Mouse (Mus musculus): ENCODE measurements around the gene Dscam. TPM values are rescaled to one million over a fixed set of nuclear protein-coding genes. Genes with fewer than 3 reads are reported as not detected.

The Dscam gene
- polyA plus RNA-seq, 1 experiment, result 0.13 TPM

GRCm38 (mm10) chr16:96910405-96911164 is 260.0 kb downstream of the Dscam start:
- H3K36me3 ChIP-seq (ENCODE audit: control insufficient read depth, insufficient read depth, low read length, poor library complexity, severe bottlenecking), result no peaks in the 10 kb centered on the region
- TF ChIP-seq EP300 (IDR thresholded peaks at IDR 0.05; ENCODE audit: insufficient read depth, low read depth, low read length), result no peak
- TF ChIP-seq CTCF (IDR thresholded peaks at IDR 0.05; ENCODE audit: low read depth, low read length), result no peak
- TF ChIP-seq POLR2A (IDR thresholded peaks at IDR 0.05; ENCODE audit: insufficient read depth, low read length), result no peak
- H3K4me1 ChIP-seq (ENCODE audit: control insufficient read depth, insufficient read depth, low read length), result no peaks in the 10 kb centered on the region

DNA sequence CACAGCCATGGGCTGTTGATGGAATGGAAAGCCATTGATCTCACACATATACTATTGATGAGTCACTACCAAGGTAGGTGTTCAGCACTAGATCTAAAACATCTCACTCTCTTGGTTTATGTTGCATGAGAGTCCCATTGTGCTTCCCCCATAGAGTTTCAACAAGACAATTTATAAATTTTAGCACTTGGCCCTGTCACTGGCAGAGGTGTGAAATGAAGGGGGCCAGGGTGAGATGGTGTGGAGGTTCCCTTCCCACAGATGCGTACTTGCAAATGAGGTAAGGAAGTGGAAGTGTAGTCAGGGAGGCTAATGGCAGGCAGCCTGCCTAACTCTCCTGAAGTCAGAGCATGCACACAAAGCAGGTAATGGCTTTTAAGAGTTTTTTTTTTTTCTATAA is 262.7 kb downstream of the Dscam start:
- H3K4me1 ChIP-seq (ENCODE audit: control insufficient read depth, insufficient read depth, low read length), result no peaks in the 10 kb centered on the region
- no peaks in the 10 kb centered on the region for H3K9me3 ChIP-seq (replicated peaks; ENCODE audit: control insufficient read depth, insufficient read depth, low read length, poor library complexity, severe bottlenecking)
- TF ChIP-seq CTCF (IDR thresholded peaks at IDR 0.05; ENCODE audit: low read depth, low read length) (no peak), POLR2A (IDR thresholded peaks at IDR 0.05; ENCODE audit: insufficient read depth, low read length) (no peak), EP300 (IDR thresholded peaks at IDR 0.05; ENCODE audit: insufficient read depth, low read depth, low read length) (no peak)
- no peaks in the 10 kb centered on the region for H3K36me3 ChIP-seq (ENCODE audit: control insufficient read depth, insufficient read depth, low read length, poor library complexity, severe bottlenecking)
- H3K27ac ChIP-seq (ENCODE audit: insufficient read depth, low read length), result no peak overlapping the region
- H3K27me3 ChIP-seq (ENCODE audit: control insufficient read depth, insufficient read depth, low read length, poor library complexity, severe bottlenecking), result no peaks in the 10 kb centered on the region
- H3K9ac ChIP-seq (ENCODE audit: low read depth, poor library complexity, severe bottlenecking), result no peak overlapping the region
- H3K4me3 ChIP-seq (ENCODE audit: low read depth, low read length), result no peak overlapping the region

More at GRCm38 (mm10) chr16:96910405-96911164, 260.0 kb downstream of the Dscam start:
- Histone ChIP-seq H3K4me3 (ENCODE audit: low read depth, low read length) (no peak overlapping the region), H3K9ac (ENCODE audit: low read depth, poor library complexity, severe bottlenecking) (no peak overlapping the region), H3K9me3 (replicated peaks; ENCODE audit: control insufficient read depth, insufficient read depth, low read length, poor library complexity, severe bottlenecking) (no peaks in the 10 kb centered on the region), H3K27ac (ENCODE audit: insufficient read depth, low read length) (no peak overlapping the region), H3K27me3 (ENCODE audit: control insufficient read depth, insufficient read depth, low read length, poor library complexity, severe bottlenecking) (no peaks in the 10 kb centered on the region)

- TF ChIP-seq CTCF (IDR thresholded peaks at IDR 0.05; ENCODE audit: low read depth, low read length) (no peak), EP300 (IDR thresholded peaks at IDR 0.05; ENCODE audit: insufficient read depth, low read depth, low read length) (no peak), POLR2A (IDR thresholded peaks at IDR 0.05; ENCODE audit: insufficient read depth, low read length) (no peak)
- H3K27me3 ChIP-seq (ENCODE audit: control insufficient read depth, insufficient read depth, low read length, poor library complexity, severe bottlenecking), result no peaks in the 10 kb centered on the region
- H3K27ac ChIP-seq (ENCODE audit: insufficient read depth, low read length), result no peak overlapping the region
These were observed 263.5 kb downstream of the Dscam start for GRCm38 (mm10) chr16:96907081-96907480.

DNA sequence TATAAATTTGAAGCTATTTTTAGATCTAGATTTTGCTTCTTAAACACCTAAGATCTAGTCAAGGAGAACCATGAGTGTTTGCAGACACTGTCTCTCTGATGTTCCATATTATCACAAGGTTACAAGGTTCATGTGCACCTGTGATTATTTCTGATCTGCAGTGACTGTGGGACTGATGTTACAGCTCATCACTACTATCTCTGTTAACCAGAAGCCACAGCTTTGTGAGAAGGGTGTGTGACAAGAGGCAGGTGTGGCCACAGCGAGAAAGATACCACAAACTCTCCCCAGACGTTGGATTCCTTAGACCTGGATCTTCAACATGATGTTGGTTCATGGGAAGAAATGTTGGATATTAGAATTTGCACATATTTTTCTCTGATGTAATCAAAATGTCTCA is 263.9 kb downstream of the Dscam start:
- H3K9ac ChIP-seq (ENCODE audit: low read depth, poor library complexity, severe bottlenecking), result no peak overlapping the region
- no peaks in the 10 kb centered on the region for H3K9me3 ChIP-seq (replicated peaks; ENCODE audit: control insufficient read depth, insufficient read depth, low read length, poor library complexity, severe bottlenecking)
- no peak for TF ChIP-seq POLR2A (IDR thresholded peaks at IDR 0.05; ENCODE audit: insufficient read depth, low read length)
- no peak for TF ChIP-seq CTCF (IDR thresholded peaks at IDR 0.05; ENCODE audit: low read depth, low read length)
- no peak for TF ChIP-seq EP300 (IDR thresholded peaks at IDR 0.05; ENCODE audit: insufficient read depth, low read depth, low read length)
- H3K4me1 ChIP-seq (ENCODE audit: control insufficient read depth, insufficient read depth, low read length), result no peaks in the 10 kb centered on the region
- no peaks in the 10 kb centered on the region for H3K36me3 ChIP-seq (ENCODE audit: control insufficient read depth, insufficient read depth, low read length, poor library complexity, severe bottlenecking)
- no peaks in the 10 kb centered on the region for H3K27me3 ChIP-seq (ENCODE audit: control insufficient read depth, insufficient read depth, low read length, poor library complexity, severe bottlenecking)
- H3K4me3 ChIP-seq (ENCODE audit: low read depth, low read length), result no peak overlapping the region
- no peak overlapping the region for H3K27ac ChIP-seq (ENCODE audit: insufficient read depth, low read length)

More at GRCm38 (mm10) chr16:96907081-96907480, 263.5 kb downstream of the Dscam start:
- H3K4me1 ChIP-seq (ENCODE audit: control insufficient read depth, insufficient read depth, low read length), result no peaks in the 10 kb centered on the region
- no peak overlapping the region for H3K9ac ChIP-seq (ENCODE audit: low read depth, poor library complexity, severe bottlenecking)
- H3K4me3 ChIP-seq (ENCODE audit: low read depth, low read length), result no peak overlapping the region
- H3K36me3 ChIP-seq (ENCODE audit: control insufficient read depth, insufficient read depth, low read length, poor library complexity, severe bottlenecking), result no peaks in the 10 kb centered on the region
- H3K9me3 ChIP-seq (replicated peaks; ENCODE audit: control insufficient read depth, insufficient read depth, low read length, poor library complexity, severe bottlenecking), result no peaks in the 10 kb centered on the region

GRCm38 (mm10) chr16:96904761-96905160 is 265.8 kb downstream of the Dscam start:
- H3K4me3 ChIP-seq (ENCODE audit: low read depth, low read length), result no peak overlapping the region
- no peaks in the 10 kb centered on the region for H3K27me3 ChIP-seq (ENCODE audit: control insufficient read depth, insufficient read depth, low read length, poor library complexity, severe bottlenecking)
- no peaks in the 10 kb centered on the region for H3K9me3 ChIP-seq (replicated peaks; ENCODE audit: control insufficient read depth, insufficient read depth, low read length, poor library complexity, severe bottlenecking)
- H3K9ac ChIP-seq (ENCODE audit: low read depth, poor library complexity, severe bottlenecking), result no peak overlapping the region
- H3K36me3 ChIP-seq (ENCODE audit: control insufficient read depth, insufficient read depth, low read length, poor library complexity, severe bottlenecking), result no peaks in the 10 kb centered on the region
- H3K4me1 ChIP-seq (ENCODE audit: control insufficient read depth, insufficient read depth, low read length), result no peaks in the 10 kb centered on the region
- H3K27ac ChIP-seq (ENCODE audit: insufficient read depth, low read length), result no peak overlapping the region
- TF ChIP-seq EP300 (IDR thresholded peaks at IDR 0.05; ENCODE audit: insufficient read depth, low read depth, low read length) (no peak), CTCF (IDR thresholded peaks at IDR 0.05; ENCODE audit: low read depth, low read length) (no peak), POLR2A (IDR thresholded peaks at IDR 0.05; ENCODE audit: insufficient read depth, low read length) (no peak)

DNA sequence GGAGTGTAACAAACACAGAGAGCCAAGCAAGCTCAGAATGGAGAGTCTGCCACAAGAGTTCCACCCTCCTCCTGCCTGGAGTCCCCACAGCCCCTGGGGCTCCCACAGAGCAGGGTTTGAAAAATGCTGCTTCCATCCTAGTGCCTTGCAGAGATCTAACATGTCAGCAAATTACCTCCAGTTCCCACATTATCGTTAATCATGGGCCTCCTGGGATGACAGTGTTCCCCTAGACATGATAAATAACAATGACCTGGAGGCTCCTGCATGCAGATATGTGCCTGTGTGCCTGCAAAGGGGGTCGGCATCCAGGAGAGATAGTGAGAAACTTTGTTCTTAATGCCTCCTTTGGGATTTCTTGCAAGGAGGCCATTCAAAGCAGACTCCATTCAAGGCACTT is 266.2 kb downstream of the Dscam start:
- no peak overlapping the region for H3K4me3 ChIP-seq (ENCODE audit: low read depth, low read length)
- TF ChIP-seq EP300 (IDR thresholded peaks at IDR 0.05; ENCODE audit: insufficient read depth, low read depth, low read length), result no peak
- no peak for TF ChIP-seq CTCF (IDR thresholded peaks at IDR 0.05; ENCODE audit: low read depth, low read length)
- no peak for TF ChIP-seq POLR2A (IDR thresholded peaks at IDR 0.05; ENCODE audit: insufficient read depth, low read length)
- H3K27ac ChIP-seq (ENCODE audit: insufficient read depth, low read length), result no peak overlapping the region
- no peaks in the 10 kb centered on the region for H3K4me1 ChIP-seq (ENCODE audit: control insufficient read depth, insufficient read depth, low read length)
- no peaks in the 10 kb centered on the region for H3K27me3 ChIP-seq (ENCODE audit: control insufficient read depth, insufficient read depth, low read length, poor library complexity, severe bottlenecking)
- H3K36me3 ChIP-seq (ENCODE audit: control insufficient read depth, insufficient read depth, low read length, poor library complexity, severe bottlenecking), result no peaks in the 10 kb centered on the region
- H3K9ac ChIP-seq (ENCODE audit: low read depth, poor library complexity, severe bottlenecking), result no peak overlapping the region
- H3K9me3 ChIP-seq (replicated peaks; ENCODE audit: control insufficient read depth, insufficient read depth, low read length, poor library complexity, severe bottlenecking), result no peaks in the 10 kb centered on the region
